Mouse (Mus musculus) cerebellum, adult 2 months (tissue): Measurements from ENCODE around the gene Pax2. TPM values are rescaled to one million over a fixed set of nuclear protein-coding genes. Genes with fewer than 3 reads are reported as not detected.

Experiments used
- DNase-seq, 2 experiments: peaks; one replicate each; pipeline ENCODE4 v3.0.0; 2021
- H3K27ac ChIP-seq: fragments of 200-500 bp; 2 replicates; pipeline ENCODE4 v1.5.1; 2012; ENCODE audit warnings: low read length, control low read depth, inconsistent platforms; ENCODE audit not compliant: insufficient read depth
- H3K27me3 ChIP-seq: fragments of 200-500 bp; 2 replicates; pipeline ENCODE4 v1.6.1; 2012; ENCODE audit warnings: inconsistent platforms, mild to moderate bottlenecking, low read length, moderate library complexity; ENCODE audit not compliant: control insufficient read depth, insufficient read depth
- H3K4me1 ChIP-seq: fragments of 200-500 bp; 2 replicates; pipeline ENCODE4 v1.6.1; 2011; ENCODE audit warnings: low read length; ENCODE audit not compliant: control insufficient read depth, insufficient read depth
- H3K4me3 ChIP-seq: fragments of 200-500 bp; replicated peaks from 2 replicates; pipeline ENCODE3; 2011; ENCODE audit warnings: mild to moderate bottlenecking, low read depth, low read length, control low read depth; ENCODE audit not compliant: insufficient read depth
- CTCF ChIP-seq: fragments of 200-500 bp; IDR thresholded peaks from 2 replicates; pipeline ENCODE4 v1.5.1; 2011; ENCODE audit warnings: low read depth, mild to moderate bottlenecking, control low read depth, low read length, moderate library complexity, borderline replicate concordance; ENCODE audit not compliant: insufficient read depth
- POLR2A ChIP-seq: fragments of 200-500 bp; IDR thresholded peaks from 2 replicates; pipeline ENCODE4 v1.6.1; 2011; ENCODE audit warnings: low read length, control low read depth, borderline replicate concordance; ENCODE audit not compliant: insufficient read depth
- WGBS: fragments of 180-500 bp; shearing (Covaris S2); methylation state at CpG from one replicate; pipeline ENCODE4 v1.1.7; 2018; 5-methylcytosine and 5-hydroxymethylcytosine counted together
- polyA plus RNA-seq: library from polyadenylated mRNA; depleted of rRNA; stranded (reverse); fragments of >200 nt; gene quantifications from 2 replicates; pipeline ENCODE4 v1.2.3, GENCODE M21; 2012

Pax2 gene
- polyA plus RNA-seq, 1 experiment, result 8.4 TPM

DNA sequence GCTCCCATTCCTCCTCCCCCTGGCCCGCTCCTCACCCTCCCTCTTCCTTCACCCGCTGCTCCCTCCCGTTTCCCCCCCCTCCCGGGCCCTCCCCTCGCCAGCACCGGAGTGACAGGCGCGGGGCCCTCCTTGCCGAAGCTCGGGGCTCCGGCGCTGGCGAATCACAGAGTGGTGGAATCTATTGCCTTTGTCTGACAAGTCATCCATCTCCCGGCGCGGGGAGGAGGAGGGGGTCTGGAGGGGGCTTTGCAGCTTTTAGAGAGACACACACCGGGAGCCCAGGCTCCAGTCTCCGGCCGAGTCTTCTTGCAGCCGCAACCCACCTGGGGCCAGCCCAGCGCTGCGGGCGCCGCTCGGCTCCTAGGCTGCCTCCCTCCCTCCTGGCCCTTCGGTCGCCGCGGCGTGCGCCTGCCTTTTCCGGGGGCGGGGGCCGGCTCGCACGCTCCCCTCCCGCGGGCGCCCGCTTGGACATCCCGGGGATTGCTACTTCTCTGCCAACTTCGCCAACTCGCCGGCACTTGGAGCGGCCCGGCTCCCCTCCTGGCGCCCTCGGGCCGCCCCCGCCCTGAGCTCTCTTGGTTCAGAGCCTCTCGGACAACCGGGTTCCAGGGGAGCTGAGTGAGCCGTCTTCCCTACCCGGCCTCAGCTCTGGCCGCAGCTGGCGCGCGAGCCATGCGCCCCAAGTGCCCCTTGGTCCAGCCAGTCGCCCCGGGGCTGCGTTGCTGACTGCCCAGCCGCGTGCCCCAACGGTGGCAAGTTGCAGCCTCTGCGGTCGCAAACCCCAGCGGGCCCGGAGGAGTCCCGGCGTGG, 781 bp downstream of the Pax2 start:
- TF ChIP-seq POLR2A, result no peak
- peak in 1 of 2 experiments; percentile 16 for DNase-seq
- Histone ChIP-seq H3K27me3 (peaks cover 31% of the 10 kb centered on the region; the same call in 1 of the 2 replicates), H3K4me3 (no peak overlapping the region), H3K4me1 (peaks cover 2% of the 10 kb centered on the region; the same call in 1 of the 2 replicates), H3K27ac (no peak overlapping the region)
- WGBS, result 2% methylated on average over 70 of the region's 71 CpGs

DNA sequence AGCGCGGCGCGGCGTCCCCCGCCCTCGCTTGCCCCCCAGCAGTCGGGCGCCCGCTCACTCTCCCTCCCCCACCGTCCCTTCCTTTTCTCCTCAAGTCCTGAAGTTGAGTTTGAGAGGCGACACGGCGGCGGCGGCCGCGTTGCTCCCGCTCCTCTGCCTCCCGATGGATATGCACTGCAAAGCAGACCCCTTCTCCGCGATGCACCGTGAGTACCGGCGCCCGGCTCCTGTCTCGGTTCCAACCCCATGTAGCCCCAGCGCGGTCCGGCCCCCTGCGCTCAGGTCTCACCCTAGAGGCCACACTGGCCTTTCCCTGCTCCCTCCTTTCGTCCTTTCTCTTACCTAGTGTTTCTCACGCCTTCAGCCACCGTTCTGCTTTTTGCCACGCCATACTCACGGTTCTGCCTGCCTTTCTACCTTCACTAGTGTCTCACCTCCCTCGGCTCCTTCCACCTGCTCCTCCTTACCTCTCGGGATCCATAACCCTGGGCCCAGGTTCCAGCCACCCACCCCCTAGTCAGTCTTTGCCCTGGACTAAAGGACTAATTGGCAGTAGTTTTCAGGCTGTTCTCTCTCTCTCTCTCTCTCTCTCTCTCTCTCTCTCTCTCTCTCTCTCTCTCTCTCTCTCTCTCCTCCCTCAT, 1.5 kb downstream of the Pax2 start:
- H3K27me3 ChIP-seq, result peaks cover 27% of the 10 kb centered on the region; the same call in 1 of the 2 replicates
- TF ChIP-seq POLR2A (no peak), CTCF (no peak)
- no peak overlapping the region for H3K4me3 ChIP-seq
- peaks cover 2% of the 10 kb centered on the region; the same call in 1 of the 2 replicates for H3K4me1 ChIP-seq
- WGBS, result 2% methylated on average over 38 of the region's 38 CpGs
- H3K27ac ChIP-seq, result no peak overlapping the region
- no peak for DNase-seq

DNA sequence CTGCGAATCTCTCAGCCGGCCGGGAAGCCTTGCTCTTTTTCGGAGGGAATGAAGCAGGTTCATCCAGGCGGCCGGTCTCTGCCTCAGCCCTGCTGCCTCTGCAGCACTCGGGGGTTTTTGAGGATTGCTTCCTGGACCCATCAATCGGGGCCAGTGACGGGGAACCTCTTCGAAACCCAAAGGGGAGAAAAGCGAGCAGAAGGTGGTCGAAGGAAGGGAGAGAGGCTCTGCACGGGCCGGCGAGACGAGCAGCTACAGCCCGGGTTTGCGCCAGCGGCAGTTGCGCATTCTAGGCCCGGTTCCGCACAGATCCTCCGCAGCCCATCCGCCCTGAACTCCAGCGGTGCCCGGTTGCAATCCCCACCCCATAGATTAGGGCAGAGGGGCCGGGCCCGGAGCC, 3.0 kb downstream of the Pax2 start:
- no peak overlapping the region for H3K27ac ChIP-seq
- peaks cover 23% of the 10 kb centered on the region; the same call in 1 of the 2 replicates for H3K27me3 ChIP-seq
- TF ChIP-seq CTCF (no peak), POLR2A (no peak)
- H3K4me3 ChIP-seq, result peak overlapping the region; percentile 10
- peak in 1 of 2 experiments; percentile 41 for DNase-seq
- peaks cover 2% of the 10 kb centered on the region; the same call in 1 of the 2 replicates for H3K4me1 ChIP-seq
- WGBS, result 2% methylated on average over 28 of the region's 28 CpGs

DNA sequence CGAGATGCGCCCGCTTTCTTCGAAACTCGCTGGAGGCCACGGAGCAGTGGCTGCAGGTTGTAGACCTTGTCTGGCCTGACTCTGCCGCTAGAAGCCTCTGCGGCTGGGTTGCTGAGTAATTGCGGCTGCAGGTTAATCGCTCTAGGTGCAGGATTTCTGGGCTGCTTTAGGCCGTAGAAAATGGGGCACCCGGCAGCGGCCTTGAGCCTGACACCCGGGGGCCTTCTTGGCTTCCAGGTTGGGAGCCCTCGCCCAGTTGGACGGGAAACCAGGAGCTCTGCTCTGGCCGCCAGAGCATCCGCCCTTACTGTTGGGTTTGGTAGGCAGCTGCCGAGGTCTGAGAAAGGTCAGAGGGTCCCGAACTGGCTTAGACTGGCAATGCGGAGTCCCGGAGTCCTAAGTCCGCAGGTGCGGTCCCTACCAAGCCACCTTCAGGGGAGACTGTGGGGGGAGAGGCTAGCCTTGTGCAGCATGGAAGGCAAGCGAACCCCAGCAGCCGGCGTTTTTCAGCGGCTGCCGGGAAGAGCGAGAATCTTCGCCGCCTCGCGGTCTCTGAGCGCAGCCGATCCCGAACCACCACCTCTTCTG, 3.8 kb downstream of the Pax2 start:
- H3K27ac ChIP-seq, result no peak overlapping the region
- no peak for DNase-seq
- TF ChIP-seq POLR2A, result no peak
- no peak for TF ChIP-seq CTCF
- H3K27me3 ChIP-seq, result peaks cover 23% of the 10 kb centered on the region; the same call in 1 of the 2 replicates
- H3K4me1 ChIP-seq, result peaks cover 2% of the 10 kb centered on the region; the same call in 1 of the 2 replicates
- H3K4me3 ChIP-seq, result no peak overlapping the region
- 1% methylated on average over 37 of the region's 37 CpGs for WGBS

DNA sequence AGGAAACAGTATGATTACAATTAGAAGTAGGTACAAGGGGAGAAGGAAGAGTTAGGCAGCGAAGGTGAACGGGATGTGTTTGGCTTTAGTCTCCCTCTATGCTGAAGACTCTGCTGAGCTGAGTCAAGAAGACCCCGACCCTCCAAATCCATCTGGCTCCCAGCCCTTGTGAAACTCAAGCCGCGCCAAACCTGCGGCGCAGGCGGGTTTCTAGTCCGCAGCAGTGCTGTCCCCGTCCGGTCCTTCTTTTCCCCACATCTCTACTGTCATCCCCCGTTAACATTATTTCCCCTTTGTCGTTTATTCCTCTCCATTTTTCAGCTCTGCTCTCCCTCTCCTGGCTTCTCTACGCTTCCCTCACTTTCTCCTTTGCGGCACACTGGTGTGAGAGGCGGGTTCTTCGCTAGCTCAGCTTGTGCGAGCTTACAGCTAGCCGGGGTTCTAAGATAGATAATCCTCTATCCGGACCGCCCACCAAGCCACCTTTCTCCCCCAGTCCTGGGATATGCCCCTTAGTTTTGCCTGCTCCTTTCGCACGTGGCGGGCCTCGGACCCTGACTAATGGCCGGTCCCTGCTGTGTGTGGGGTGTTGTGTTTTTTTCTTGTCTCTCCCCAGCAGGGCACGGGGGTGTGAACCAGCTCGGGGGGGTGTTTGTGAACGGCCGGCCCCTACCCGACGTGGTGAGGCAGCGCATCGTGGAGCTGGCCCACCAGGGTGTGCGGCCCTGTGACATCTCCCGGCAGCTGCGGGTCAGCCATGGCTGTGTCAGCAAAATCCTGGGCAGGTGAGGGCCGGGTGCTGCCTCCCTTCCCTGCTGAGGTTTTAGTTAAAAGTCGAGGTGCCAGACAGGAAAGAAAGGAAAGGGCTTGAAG, 4.7 kb downstream of the Pax2 start:
- no peak overlapping the region for H3K4me3 ChIP-seq
- 4% methylated on average over 39 of the region's 39 CpGs for WGBS
- H3K27me3 ChIP-seq, result peaks cover 21% of the 10 kb centered on the region; the same call in 1 of the 2 replicates

DNA sequence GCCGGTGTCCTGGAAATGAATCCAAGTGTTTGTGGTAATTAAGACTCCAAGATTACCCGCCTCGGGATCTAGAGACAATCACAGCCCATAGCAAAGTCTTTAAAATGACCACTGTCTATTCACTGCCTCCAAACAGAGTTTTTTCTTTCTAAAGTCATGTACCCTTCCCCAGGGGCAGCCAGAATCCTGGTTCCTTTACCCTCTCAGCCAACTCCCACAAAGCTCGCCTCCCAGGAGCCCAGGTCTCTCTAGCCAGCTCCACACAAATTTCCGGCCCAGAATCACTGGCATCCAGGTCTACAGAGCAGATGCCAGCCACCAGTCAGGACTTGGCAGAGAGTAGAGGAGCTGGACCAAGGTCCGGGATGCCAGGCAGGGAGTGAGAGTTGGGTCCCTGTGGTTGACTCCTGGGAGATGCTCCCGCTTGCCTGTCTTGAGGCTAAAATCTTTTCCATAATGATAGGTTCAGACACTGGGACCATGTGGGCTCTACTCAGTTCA, 6.3 kb downstream of the Pax2 start:
- Histone ChIP-seq H3K4me1 (no peaks in the 10 kb centered on the region), H3K27ac (no peak overlapping the region), H3K4me3 (no peak overlapping the region), H3K27me3 (peaks cover 13% of the 10 kb centered on the region; the same call in 1 of the 2 replicates)
- peak in 1 of 2 experiments; percentile 11 for DNase-seq
- TF ChIP-seq POLR2A (no peak), CTCF (no peak)
- WGBS, result 17% methylated on average over 7 of the region's 7 CpGs

More for the DNA sequence above, 4.7 kb downstream of the Pax2 start:
- no peak for TF ChIP-seq CTCF
- no peak for TF ChIP-seq POLR2A
- H3K27ac ChIP-seq, result no peak overlapping the region
- peaks cover 2% of the 10 kb centered on the region; the same call in 1 of the 2 replicates for H3K4me1 ChIP-seq
- DNase-seq, result no peak
